Mouse (Mus musculus): Measurements from ENCODE around the gene Rsu1. TPM values are rescaled to one million over a fixed set of nuclear protein-coding genes. Genes with fewer than 3 reads are reported as not detected.

Gene Rsu1
- polyA plus RNA-seq (2012; fragmentation: generic; extraction: Trizol) = 81.5 TPM

DNA sequence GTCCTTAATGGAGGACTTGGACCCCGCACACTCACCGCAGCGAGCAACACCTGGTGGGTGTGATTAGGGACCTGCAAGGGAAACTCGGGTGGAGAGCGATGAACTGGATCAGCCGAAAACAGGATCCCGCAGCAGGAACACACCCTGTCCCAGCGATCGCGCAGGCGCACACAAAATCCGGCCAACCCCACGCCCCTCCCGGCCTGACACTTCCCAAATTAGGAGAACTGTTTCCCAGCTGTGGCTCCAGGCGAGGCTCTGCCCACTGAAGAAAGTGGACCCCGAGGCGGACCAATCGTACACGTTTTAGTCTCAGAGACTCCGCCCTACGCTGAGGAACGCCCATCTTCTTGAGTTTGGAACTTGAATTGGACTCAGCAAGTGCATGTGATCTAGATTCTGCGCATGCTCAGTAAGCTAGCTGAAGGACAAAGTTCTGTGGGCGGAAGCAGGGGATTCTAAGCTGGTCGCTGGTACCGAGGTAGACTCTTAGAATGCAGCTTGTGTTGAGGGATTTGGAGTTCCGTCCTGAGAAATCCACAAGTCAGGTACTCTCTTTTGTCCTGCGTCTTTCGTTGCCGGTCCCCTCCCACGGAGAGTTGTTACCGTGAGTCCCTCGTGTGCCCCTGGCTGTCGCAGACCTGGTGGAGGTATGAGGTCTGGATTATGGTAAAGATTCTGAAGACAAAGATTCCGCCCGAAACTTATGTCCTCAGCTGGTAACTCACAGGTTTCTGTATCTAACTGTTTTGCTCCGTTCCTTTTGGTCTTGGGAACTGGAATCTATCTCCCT, at the start of gene Rsu1:
Gene Rsu1 (minus strand): TSS at position 251 of the 793 bp plus-strand sequence.
- Histone ChIP-seq H3K4me2 (ENCODE audit: low read depth) (peak within 1 kb of the TSS; percentile 97), H3K79me2 (ENCODE audit: control insufficient read depth, insufficient read depth) (peaks cover 14% of the 10 kb centered on the region), H3K36me3 (ENCODE audit: control insufficient read depth, insufficient read depth) (no peaks in the 10 kb centered on the region), H3K4me3 (peak within 1 kb of the TSS; percentile 61), H3K27me3 (ENCODE audit: control insufficient read depth, insufficient read depth, insufficient read length) (no peaks in the 10 kb centered on the region), H3ac (ENCODE audit: control insufficient read depth, insufficient read length) (peak within 1 kb of the TSS; percentile 25)
- TF ChIP-seq REST (IDR thresholded peaks at IDR 0.05; ENCODE audit: insufficient read depth, insufficient read length) (no peak), MAX (IDR thresholded peaks at IDR 0.05; ENCODE audit: low read depth) (no peak), TCF3 (IDR thresholded peaks at IDR 0.05; ENCODE audit: insufficient read length, low read depth) (no peak), CEBPB (IDR thresholded peaks at IDR 0.05; ENCODE audit: insufficient read depth, poor library complexity, severe bottlenecking) (no peak), SRF (IDR thresholded peaks at IDR 0.05; ENCODE audit: control insufficient read depth, insufficient read length, low read depth) (peak; percentile 99), USF1 (IDR thresholded peaks at IDR 0.05; ENCODE audit: low read depth) (peak; percentile 96), MYOG (IDR thresholded peaks at IDR 0.05; ENCODE audit: control insufficient read depth in 1 of 3, insufficient read depth in 1 of 3, insufficient read length in 2 of 3, low read depth in 2 of 3) (no peak), E2F4 (IDR thresholded peaks at IDR 0.05; ENCODE audit: insufficient read depth) (no peak), MYOD1 (IDR thresholded peaks at IDR 0.05; ENCODE audit: control insufficient read depth in 1 of 3, insufficient read length in 2 of 3, low read depth in 2 of 3) (no peak), POLR2A (IDR thresholded peaks at IDR 0.05; ENCODE audit: insufficient read length, low read depth) (peak; percentile 84), POLR2AphosphoS2 (IDR thresholded peaks at IDR 0.05; ENCODE audit: insufficient read length, low read depth) (peak; percentile 81), TCF12 (IDR thresholded peaks at IDR 0.05; ENCODE audit: insufficient read depth, poor library complexity, severe bottlenecking) (no peak)

GRCm38 (mm10) chr2:13303376-13303775, 32.2 kb upstream of the Rsu1 start:
- TF ChIP-seq REST (IDR thresholded peaks at IDR 0.05; ENCODE audit: insufficient read depth, insufficient read length) (no peak), MYOG (IDR thresholded peaks at IDR 0.05; ENCODE audit: control insufficient read depth in 1 of 3, insufficient read depth in 1 of 3, insufficient read length in 2 of 3, low read depth in 2 of 3) (no peak), USF1 (IDR thresholded peaks at IDR 0.05; ENCODE audit: low read depth) (no peak), TCF12 (IDR thresholded peaks at IDR 0.05; ENCODE audit: insufficient read depth, poor library complexity, severe bottlenecking) (no peak), POLR2AphosphoS2 (IDR thresholded peaks at IDR 0.05; ENCODE audit: insufficient read length, low read depth) (no peak), SRF (IDR thresholded peaks at IDR 0.05; ENCODE audit: control insufficient read depth, insufficient read length, low read depth) (no peak), MYOD1 (IDR thresholded peaks at IDR 0.05; ENCODE audit: control insufficient read depth in 1 of 3, insufficient read length in 2 of 3, low read depth in 2 of 3) (no peak), POLR2A (IDR thresholded peaks at IDR 0.05; ENCODE audit: insufficient read length, low read depth) (no peak), E2F4 (IDR thresholded peaks at IDR 0.05; ENCODE audit: insufficient read depth) (no peak), MAX (IDR thresholded peaks at IDR 0.05; ENCODE audit: low read depth) (no peak), TCF3 (IDR thresholded peaks at IDR 0.05; ENCODE audit: insufficient read length, low read depth) (no peak), CEBPB (IDR thresholded peaks at IDR 0.05; ENCODE audit: insufficient read depth, poor library complexity, severe bottlenecking) (no peak)
- H3K4me3 ChIP-seq = no peak overlapping the region
- no peaks in the 10 kb centered on the region for H3K36me3 ChIP-seq (ENCODE audit: control insufficient read depth, insufficient read depth)
- no peak overlapping the region for H3ac ChIP-seq (ENCODE audit: control insufficient read depth, insufficient read length)
- H3K27me3 ChIP-seq (ENCODE audit: control insufficient read depth, insufficient read depth, insufficient read length) = no peaks in the 10 kb centered on the region
- no peak overlapping the region for H3K4me2 ChIP-seq (ENCODE audit: low read depth)
- no peaks in the 10 kb centered on the region for H3K79me2 ChIP-seq (ENCODE audit: control insufficient read depth, insufficient read depth)

DNA sequence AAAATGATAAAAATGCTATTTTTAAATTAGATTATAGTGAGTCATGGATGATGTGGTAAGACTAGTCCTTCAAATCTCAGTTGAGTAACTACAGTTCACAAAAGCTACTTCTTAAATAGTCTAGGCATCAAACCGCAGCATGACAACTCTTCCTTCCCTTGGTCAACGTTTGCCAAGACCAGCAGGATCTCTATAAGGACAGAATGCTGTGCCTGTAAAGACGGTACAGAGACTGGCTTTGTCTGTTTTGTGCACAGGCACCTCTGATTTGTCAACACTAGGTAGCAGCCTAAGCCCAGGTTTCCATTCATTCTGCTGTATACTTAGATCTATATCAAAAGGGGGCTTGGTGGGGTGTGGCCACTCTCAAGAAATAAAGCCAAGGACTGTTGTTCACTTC, 27.8 kb upstream of the Rsu1 start:
- Histone ChIP-seq H3K27me3 (ENCODE audit: control insufficient read depth, insufficient read depth, insufficient read length) (no peaks in the 10 kb centered on the region), H3ac (ENCODE audit: control insufficient read depth, insufficient read length) (no peak overlapping the region), H3K36me3 (ENCODE audit: control insufficient read depth, insufficient read depth) (no peaks in the 10 kb centered on the region), H3K79me2 (ENCODE audit: control insufficient read depth, insufficient read depth) (no peaks in the 10 kb centered on the region), H3K4me2 (ENCODE audit: low read depth) (peak overlapping the region; percentile 58), H3K4me3 (no peak overlapping the region)
- TF ChIP-seq E2F4 (IDR thresholded peaks at IDR 0.05; ENCODE audit: insufficient read depth) = no peak
- no peak for TF ChIP-seq TCF12 (IDR thresholded peaks at IDR 0.05; ENCODE audit: insufficient read depth, poor library complexity, severe bottlenecking)
- no peak for TF ChIP-seq POLR2A (IDR thresholded peaks at IDR 0.05; ENCODE audit: insufficient read length, low read depth)
- no peak for TF ChIP-seq MYOD1 (IDR thresholded peaks at IDR 0.05; ENCODE audit: control insufficient read depth in 1 of 3, insufficient read length in 2 of 3, low read depth in 2 of 3)
- TF ChIP-seq TCF3 (IDR thresholded peaks at IDR 0.05; ENCODE audit: insufficient read length, low read depth) = no peak
- TF ChIP-seq USF1 (IDR thresholded peaks at IDR 0.05; ENCODE audit: low read depth) = no peak

GRCm38 (mm10) chr2:13297733-13298132, 26.5 kb upstream of the Rsu1 start:
- H3K79me2 ChIP-seq (ENCODE audit: control insufficient read depth, insufficient read depth) = no peaks in the 10 kb centered on the region
- H3K27me3 ChIP-seq (ENCODE audit: control insufficient read depth, insufficient read depth, insufficient read length) = no peaks in the 10 kb centered on the region
- no peaks in the 10 kb centered on the region for H3K36me3 ChIP-seq (ENCODE audit: control insufficient read depth, insufficient read depth)
- no peak overlapping the region for H3ac ChIP-seq (ENCODE audit: control insufficient read depth, insufficient read length)
- H3K4me3 ChIP-seq = no peak overlapping the region
- H3K4me2 ChIP-seq (ENCODE audit: low read depth) = peak overlapping the region; percentile 58
- TF ChIP-seq TCF12 (IDR thresholded peaks at IDR 0.05; ENCODE audit: insufficient read depth, poor library complexity, severe bottlenecking) = peak; percentile 74
- no peak for TF ChIP-seq POLR2A (IDR thresholded peaks at IDR 0.05; ENCODE audit: insufficient read length, low read depth)
- TF ChIP-seq MYOG (IDR thresholded peaks at IDR 0.05; ENCODE audit: control insufficient read depth in 1 of 3, insufficient read depth in 1 of 3, insufficient read length in 2 of 3, low read depth in 2 of 3) = peak; percentile 61 to 91 (median 89)
- TF ChIP-seq E2F4 (IDR thresholded peaks at IDR 0.05; ENCODE audit: insufficient read depth) = no peak
- no peak for TF ChIP-seq POLR2AphosphoS2 (IDR thresholded peaks at IDR 0.05; ENCODE audit: insufficient read length, low read depth)
- peak; percentile 31 for TF ChIP-seq TCF3 (IDR thresholded peaks at IDR 0.05; ENCODE audit: insufficient read length, low read depth)
- TF ChIP-seq MYOD1 (IDR thresholded peaks at IDR 0.05; ENCODE audit: control insufficient read depth in 1 of 3, insufficient read length in 2 of 3, low read depth in 2 of 3) = peak in 2 of 3 experiments; percentile 81 to 83

Measured in myocyte (in vitro differentiated cells).